27 mouse cellular contexts compared by ENCODE assay signal in the genomic region with DNA sequence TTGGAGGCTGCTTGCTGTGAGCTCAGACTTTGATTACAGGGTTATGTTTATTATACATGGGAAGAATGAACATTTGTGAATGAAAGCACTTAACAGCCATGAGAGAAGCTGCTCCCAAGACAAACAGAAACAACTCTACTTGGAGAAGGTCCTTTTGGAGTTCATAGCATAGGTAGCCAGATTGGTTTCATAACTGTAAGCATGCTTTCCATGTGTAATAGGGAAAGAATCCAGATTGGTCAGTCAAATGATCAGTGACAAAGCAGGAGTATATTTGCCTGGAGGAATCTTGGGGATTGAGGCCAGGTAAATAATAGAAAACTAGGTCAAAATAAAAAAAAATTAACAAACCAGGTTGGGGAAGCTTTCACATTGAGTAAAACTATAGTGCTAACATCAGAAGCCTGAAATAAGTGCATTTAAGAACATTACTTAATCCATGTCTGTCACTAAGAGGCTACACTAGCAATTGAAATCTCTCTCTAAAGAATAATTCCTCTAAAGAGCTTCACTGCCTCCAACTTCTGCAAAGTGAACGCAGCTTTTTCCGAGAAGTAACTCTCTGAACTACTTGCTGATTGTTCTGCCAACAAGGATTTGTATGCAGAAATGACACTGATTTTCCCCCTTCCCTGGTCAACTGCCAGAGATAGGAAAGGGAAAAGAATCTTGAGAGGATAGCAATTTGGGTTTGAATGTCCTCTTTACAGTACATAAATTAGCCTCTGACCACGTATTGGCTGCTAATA. TPM values are rescaled to one million over a fixed set of nuclear protein-coding genes. Genes with fewer than 3 reads are reported as not detected.
DNase-seq lines count a peak whose midpoint lies in the region; ATAC-seq and TF ChIP-seq lines count a peak whose summit lies in the region.
"Had no signal": no experiment of that assay in that cellular context is flagged by ENCODE, and none has a peak within 500 bp of the region (broad histone marks: within the 10 kb centered on the region; RNA-seq: fewer than 3 reads in every experiment).

No protein-coding gene starts in this region.

- TF ChIP-seq CTCF in CH12.LX (conservative IDR thresholded peaks at IDR 0.05 in 1 of 2, IDR thresholded peaks at IDR 0.05 in 1 of 2; ENCODE audit: low read depth in 2 of 2, low read length in 2 of 2): no peak

- dilution Hi-C loops in CH12.LX (cut with MboI; ENCODE audit: extremely low pct_ligation_motif_present, extremely low pct_unique_long_range_greater_than_20kb, low sequenced_read_pairs): no loop called here

- in situ Hi-C loops in CH12.LX (cut with MboI; ENCODE audit: low pct_ligation_motif_present, low pct_unique_long_range_greater_than_20kb, low sequenced_read_pairs): no loop called here

- H3K9ac ChIP-seq in CH12.LX (ENCODE audit: insufficient read depth, low read depth): no peak overlapping the region; the same call in 1 of the 2 replicates
- H3K9ac ChIP-seq: embryonic facial prominence, embryonic 12.5 days; forebrain, embryonic 13.5 days; forebrain, postnatal 0 days; heart, embryonic 15.5 days; hindbrain, embryonic 14.5 days had no signal

- no peaks in the 10 kb centered on the region for H3K27me3 ChIP-seq in CH12.LX (replicated peaks)
- H3K27me3 ChIP-seq: embryonic facial prominence, embryonic 12.5 days; forebrain, embryonic 13.5 days; heart, embryonic 15.5 days had no signal

- ATAC-seq in common myeloid progenitor, adult 5-6 weeks (replicated peaks; ENCODE audit: low read depth, poor library complexity, severe bottlenecking): peak; percentile 50; the same call in 1 of the 2 replicates
- ATAC-seq in megakaryocyte, adult 5-6 weeks (ENCODE audit: poor library complexity, severe bottlenecking): peak; percentile 63
- no peak for ATAC-seq in inflammation-experienced regulatory T-cells, adult 6 months
- ATAC-seq: CD4-positive, CD25-positive, alpha-beta regulatory T cell, adult 4 months; forebrain, embryonic 13.5 days; forebrain, postnatal 0 days; intestine, embryonic 16.5 days had no signal

- no peaks in the 10 kb centered on the region for H3K9me3 ChIP-seq in CH12.LX (replicated peaks; ENCODE audit: low read length)
- H3K9me3 ChIP-seq: embryonic facial prominence, embryonic 12.5 days; forebrain, embryonic 13.5 days; heart, embryonic 15.5 days; hindbrain, embryonic 10.5 days had no signal

- H3K4me1 ChIP-seq in CH12.LX (ENCODE audit: control insufficient read depth in 1 of 2, insufficient read depth in 2 of 2): peaks cover 3 to 34% of the 10 kb centered on the region in 2 experiments; a peak in 3 of 4 replicates
- H3K4me1 ChIP-seq: embryonic facial prominence, embryonic 12.5 days; forebrain, embryonic 13.5 days; heart, embryonic 15.5 days; hindbrain, embryonic 10.5 days had no signal

- peak; percentile 70 for TF ChIP-seq EP300 in CH12.LX (IDR thresholded peaks at IDR 0.05; ENCODE audit: low read length)

- H3K27ac ChIP-seq in CH12.LX (ENCODE audit: insufficient read depth, low read depth): no peak overlapping the region
- H3K27ac ChIP-seq: embryonic facial prominence, embryonic 12.5 days; forebrain, embryonic 13.5 days; heart, adult 2 months; heart, embryonic 15.5 days; hindbrain, embryonic 10.5 days; hindbrain, embryonic 14.5 days had no signal

- H3K4me3 ChIP-seq in CH12.LX (replicated peaks in 1 of 3; ENCODE audit: low read depth in 2 of 3, low read length in 2 of 3, poor library complexity in 1 of 3): no peak overlapping the region
- H3K4me3 ChIP-seq: embryonic facial prominence, embryonic 12.5 days; forebrain, embryonic 13.5 days; heart, adult 2 months; heart, embryonic 15.5 days; hindbrain, embryonic 10.5 days had no signal

- DNase-seq in 3T3-L1 (ENCODE audit: low read depth, low spot score) (peak; percentile 49), CH12.LX (ENCODE audit: extremely low read depth) (no peak)
- no peak for DNase-seq in cerebellum, adult 9-10 months
- no peak for DNase-seq in urinary bladder, postnatal 36 days (ENCODE audit: low spot score in 2 of 2)
- DNase-seq: adrenal gland, adult 8-10 months; adrenal gland, postnatal 36 days; B cell, adult 2 months; cerebellum, adult 2 months; cerebellum, postnatal 14 days; forebrain, postnatal 0 days; gastrocnemius, postnatal 36 days; heart, adult 2 months; heart, postnatal 14 days had no signal

- H3K4me2 ChIP-seq in CH12.LX (ENCODE audit: insufficient read depth, low read depth, poor library complexity, severe bottlenecking): no peak overlapping the region
- H3K4me2 ChIP-seq: embryonic facial prominence, embryonic 12.5 days; forebrain, embryonic 13.5 days; heart, embryonic 11.5 days; heart, embryonic 15.5 days; hindbrain, embryonic 14.5 days had no signal

- no peaks in the 10 kb centered on the region for H3K36me3 ChIP-seq in CH12.LX (replicated peaks in 1 of 2; ENCODE audit: control insufficient read depth in 1 of 2, insufficient read depth in 1 of 2, low read length in 1 of 2)
- H3K36me3 ChIP-seq: embryonic facial prominence, embryonic 12.5 days; heart, embryonic 15.5 days; hindbrain, embryonic 10.5 days had no signal

- H3K79me2 ChIP-seq in CH12.LX (replicated peaks; ENCODE audit: control insufficient read depth, extremely low read depth, insufficient read depth, poor library complexity, severe bottlenecking): no peaks in the 10 kb centered on the region

- TF ChIP-seq RAD21 in CH12.LX (IDR thresholded peaks at IDR 0.05; ENCODE audit: low read depth, low read length): no peak

- no peak for TF ChIP-seq POLR2A in CH12.LX (IDR thresholded peaks at IDR 0.05; ENCODE audit: low read depth, low read length)

TF ChIP-seq in CH12.LX, 34 proteins besides CTCF, POLR2A, EP300 and RAD21:
- no peak for TF ChIP-seq TBP (conservative IDR thresholded peaks at IDR 0.05; ENCODE audit: low read depth, low read length)
- TF ChIP-seq IRF4 (IDR thresholded peaks at IDR 0.05; ENCODE audit: low read depth, low read length): no peak
- no peak for TF ChIP-seq CHD1 (IDR thresholded peaks at IDR 0.05; ENCODE audit: low read depth, low read length)
- no peak for TF ChIP-seq SIN3A (IDR thresholded peaks at IDR 0.05; ENCODE audit: low read length)
- TF ChIP-seq ZNF384 (IDR thresholded peaks at IDR 0.05; ENCODE audit: low read depth, low read length): no peak
- TF ChIP-seq ETS1 (conservative IDR thresholded peaks at IDR 0.05; ENCODE audit: low read depth, low read length): no peak
- TF ChIP-seq SMC3 (IDR thresholded peaks at IDR 0.05; ENCODE audit: low read depth, low read length): no peak
- no peak for TF ChIP-seq BHLHE40 (IDR thresholded peaks at IDR 0.05; ENCODE audit: low read depth, low read length)
- TF ChIP-seq GABPA (IDR thresholded peaks at IDR 0.05; ENCODE audit: insufficient replicate concordance, low read depth, low read length): no peak
- TF ChIP-seq JUN (IDR thresholded peaks at IDR 0.05; ENCODE audit: insufficient read depth, low read depth, low read length): no peak
- TF ChIP-seq POLR2AphosphoS2 (IDR thresholded peaks at IDR 0.05; ENCODE audit: low read depth, low read length): no peak
- TF ChIP-seq NELFE (IDR thresholded peaks at IDR 0.05; ENCODE audit: low read depth, low read length): no peak

RNA-seq across cellular contexts. Expression of a gene that starts 8.4 kb away (rescaled TPM):
- total RNA-seq in CH12.LX (2012; rRNA removed): 83.2 and 118 TPM in 2 replicates
- 63.2 and 67.7 TPM in 2 replicates for total RNA-seq in CH12.LX (2014; rRNA removed)
- polyA plus RNA-seq in CH12.LX (2012; ENCODE audit: insufficient read length, low read depth): 80.9 and 90.5 TPM in 2 replicates
- total RNA-seq in common myeloid progenitor, adult 5-6 weeks (2017): 54.5 and 81.2 TPM in 2 replicates
- 33.6 and 36.0 TPM in 2 replicates for total RNA-seq in megakaryocyte, adult 5-6 weeks (2015)
- total RNA-seq in megakaryocyte, adult 5-6 weeks (2017): 42.6 and 42.9 TPM in 2 replicates
- 10 to 100 TPM; 62.3 to 88.6 (median 70.5) TPM for polyA plus RNA-seq in inflammation-experienced regulatory T-cells, adult 6 months (2017; shearing (Covaris generic))

RNA-seq across cellular contexts. Expression of a gene that starts 32.5 kb away (rescaled TPM):
- total RNA-seq in CH12.LX (2012; rRNA removed) (21.3 and 22.6 TPM in 2 replicates), CH12.LX (2014; rRNA removed) (38.7 and 48.8 TPM in 2 replicates)
- 23.2 and 25.3 TPM in 2 replicates for polyA plus RNA-seq in CH12.LX (2012; ENCODE audit: insufficient read length, low read depth)
- total RNA-seq in common myeloid progenitor, adult 5-6 weeks (2017): 149 and 168 TPM in 2 replicates
- total RNA-seq in megakaryocyte, adult 5-6 weeks (2015): 46.3 and 59.7 TPM in 2 replicates
- 59.0 and 80.3 TPM in 2 replicates for total RNA-seq in megakaryocyte, adult 5-6 weeks (2017)
- polyA plus RNA-seq in inflammation-experienced regulatory T-cells, adult 6 months (2017; shearing (Covaris generic)): 10 to 100 TPM; 43.8 to 49.9 (median 49.6) TPM

RNA-seq across cellular contexts. Expression of a gene that starts 42.5 kb away (rescaled TPM):
- 0.04 TPM in 1 of 2 replicates, not detected in the other for total RNA-seq in CH12.LX (2012; rRNA removed)
- 0.18 TPM in 1 of 2 replicates, not detected in the other for total RNA-seq in CH12.LX (2014; rRNA removed)
- polyA plus RNA-seq in CH12.LX (2012; ENCODE audit: insufficient read length, low read depth): 0.08 and 0.10 TPM in 2 replicates
- not detected in 2 replicates for total RNA-seq in common myeloid progenitor, adult 5-6 weeks (2017)
- total RNA-seq in megakaryocyte, adult 5-6 weeks (2015): not detected in 2 replicates
- not detected in 2 replicates for total RNA-seq in megakaryocyte, adult 5-6 weeks (2017)
- polyA plus RNA-seq in inflammation-experienced regulatory T-cells, adult 6 months (2017; shearing (Covaris generic)): not detected
- total RNA-seq: adrenal gland, adult 8-10 months; adrenal gland, postnatal 36 days; gastrocnemius, postnatal 36 days; MEL had no signal
- polyA plus RNA-seq: heart, embryonic 11.5 days; heart, embryonic 15.5 days; hindbrain, embryonic 10.5 days; hindbrain, embryonic 14.5 days had no signal

RNA-seq across cellular contexts. Expression of a gene that starts 48.7 kb away (rescaled TPM):
- total RNA-seq in CH12.LX (2012; rRNA removed) (0.17 and 0.34 TPM in 2 replicates), CH12.LX (2014; rRNA removed) (not detected in 2 replicates)
- 0.04 and 0.20 TPM in 2 replicates for polyA plus RNA-seq in CH12.LX (2012; ENCODE audit: insufficient read length, low read depth)
- total RNA-seq in common myeloid progenitor, adult 5-6 weeks (2017): 11.1 and 13.6 TPM in 2 replicates
- 1.6 and 1.7 TPM in 2 replicates for total RNA-seq in megakaryocyte, adult 5-6 weeks (2015)
- total RNA-seq in megakaryocyte, adult 5-6 weeks (2017): 2.3 and 4.2 TPM in 2 replicates
- polyA plus RNA-seq in inflammation-experienced regulatory T-cells, adult 6 months (2017; shearing (Covaris generic)): under 1 TPM in 1 of 3 experiments, not detected in 2; 0.39 TPM
- total RNA-seq: MEL had no signal
- polyA plus RNA-seq: cerebellum, adult 2 months; cortical plate, adult 2 months; hindbrain, embryonic 10.5 days had no signal

RNA-seq across cellular contexts. Expression of a gene that starts 49.4 kb away (rescaled TPM):
- total RNA-seq in CH12.LX (2012; rRNA removed): not detected in 2 replicates
- total RNA-seq in CH12.LX (2014; rRNA removed): not detected in 2 replicates
- not detected in 2 replicates for polyA plus RNA-seq in CH12.LX (2012; ENCODE audit: insufficient read length, low read depth)
- total RNA-seq in common myeloid progenitor, adult 5-6 weeks (2017): not detected in 2 replicates
- total RNA-seq in megakaryocyte, adult 5-6 weeks (2015): 0.84 TPM in 1 of 2 replicates, not detected in the other
- not detected in 2 replicates for total RNA-seq in megakaryocyte, adult 5-6 weeks (2017)
- not detected for polyA plus RNA-seq in inflammation-experienced regulatory T-cells, adult 6 months (2017; shearing (Covaris generic))
- total RNA-seq: adrenal gland, adult 8-10 months; adrenal gland, postnatal 36 days; gastrocnemius, adult 18-20 months; gastrocnemius, postnatal 36 days; heart, adult 2 months; heart, postnatal 14 days; MEL had no signal
- polyA plus RNA-seq: CD4-positive, CD25-positive, alpha-beta regulatory T cell, adult 4 months; embryonic facial prominence, embryonic 12.5 days; forebrain, embryonic 13.5 days; heart, embryonic 11.5 days; heart, embryonic 15.5 days; hindbrain, embryonic 14.5 days; intestine, embryonic 16.5 days had no signal
